Mouse (Mus musculus) embryonic facial prominence, embryonic 15.5 days (tissue): ENCODE measurements around the gene Znrd1as. TPM values are rescaled to one million over a fixed set of nuclear protein-coding genes. Genes with fewer than 3 reads are reported as not detected.

Experiments
- ATAC-seq: fragments of 200-750 bp; cut with Nextera tagmentation; 2 replicates; pipeline ENCODE4 v1.8.0; 2017; ENCODE audit warnings: low read depth, moderate TSS enrichment; ENCODE audit not compliant: insufficient number of reproducible peaks, low FRiP score, low TSS enrichment
- H3K27ac ChIP-seq: fragments of 300-500 bp; sonication (generic); replicated peaks from 2 replicates; pipeline ENCODE4 v1.5.1; 2015; ENCODE audit warnings: mild to moderate bottlenecking, inconsistent platforms
- H3K27me3 ChIP-seq: fragments of 300-500 bp; sonication (generic); 2 replicates; pipeline ENCODE4 v1.6.1; 2015; ENCODE audit warnings: inconsistent platforms
- H3K36me3 ChIP-seq: fragments of 300-500 bp; sonication (generic); 2 replicates; pipeline ENCODE4 v1.6.1; 2015; ENCODE audit warnings: mild to moderate bottlenecking, inconsistent platforms
- H3K4me1 ChIP-seq: fragments of 300-500 bp; sonication (generic); 2 replicates; pipeline ENCODE4 v1.6.1; 2015; ENCODE audit warnings: inconsistent platforms
- H3K4me2 ChIP-seq: fragments of 300-500 bp; sonication (generic); replicated peaks from 2 replicates; pipeline ENCODE4 v1.6.1; 2015; ENCODE audit warnings: mild to moderate bottlenecking, inconsistent platforms
- H3K4me3 ChIP-seq: fragments of 300-500 bp; sonication (generic); replicated peaks from 2 replicates; pipeline ENCODE4 v1.5.1; 2015; ENCODE audit warnings: mild to moderate bottlenecking, inconsistent platforms
- H3K9ac ChIP-seq: fragments of 300-500 bp; sonication (generic); 2 replicates; pipeline ENCODE4 v1.6.1; 2015; ENCODE audit warnings: inconsistent platforms
- H3K9me3 ChIP-seq: fragments of 300-500 bp; sonication (generic); replicated peaks from 2 replicates; pipeline ENCODE4 v1.6.1; 2016; ENCODE audit warnings: inconsistent platforms
- WGBS: fragments of 180-500 bp; shearing (Covaris S2); methylation state at CpG from one replicate; pipeline ENCODE4 v1.1.7; 2015; 5-methylcytosine and 5-hydroxymethylcytosine counted together
- polyA plus RNA-seq: library from polyadenylated mRNA; unstranded; fragments of >200 nt; fragmentation: Nextera tagmentation; extraction: Ambion mirVana; gene quantifications from 2 replicates; pipeline ENCODE4 v1.2.1, GENCODE M21; 2015

Gene Znrd1as
- polyA plus RNA-seq, 1 experiment from 2014 or later = 5.7 TPM

- no peak overlapping the region for H3K9ac ChIP-seq
- H3K9me3 ChIP-seq = no peaks in the 10 kb centered on the region
- no peak overlapping the region for H3K4me2 ChIP-seq
- H3K27ac ChIP-seq = no peak overlapping the region
- no peak overlapping the region for H3K4me3 ChIP-seq
- no peaks in the 10 kb centered on the region for H3K36me3 ChIP-seq
- H3K27me3 ChIP-seq = no peaks in the 10 kb centered on the region
- ATAC-seq = no peak
- WGBS = 81% methylated on average over 4 of the region's 4 CpGs
- H3K4me1 ChIP-seq = no peaks in the 10 kb centered on the region
Observed at GRCm38 (mm10) chr17:36931130-36931529, 27.3 kb upstream of the Znrd1as start.

- Histone ChIP-seq H3K9ac (no peak overlapping the region), H3K9me3 (no peaks in the 10 kb centered on the region), H3K4me2 (no peak overlapping the region), H3K36me3 (no peaks in the 10 kb centered on the region), H3K27ac (no peak overlapping the region), H3K27me3 (no peaks in the 10 kb centered on the region), H3K4me1 (no peaks in the 10 kb centered on the region), H3K4me3 (no peak overlapping the region)
- 61% methylated on average over 2 of the region's 2 CpGs for WGBS
- no peak for ATAC-seq
Observed at GRCm38 (mm10) chr17:36931806-36932205, 26.6 kb upstream of the Znrd1as start.

GRCm38 (mm10) chr17:36938056-36938455 lies 20.3 kb upstream of the Znrd1as start:
- no peak overlapping the region for H3K27ac ChIP-seq
- H3K4me1 ChIP-seq = peaks cover 9% of the 10 kb centered on the region
- H3K4me2 ChIP-seq = no peak overlapping the region
- ATAC-seq = no peak
- H3K9ac ChIP-seq = no peak overlapping the region
- peaks cover 29% of the 10 kb centered on the region for H3K27me3 ChIP-seq
- no peaks in the 10 kb centered on the region for H3K36me3 ChIP-seq
- 82% methylated on average over 2 of the region's 2 CpGs for WGBS
- H3K4me3 ChIP-seq = no peak overlapping the region
- no peaks in the 10 kb centered on the region for H3K9me3 ChIP-seq

- Histone ChIP-seq H3K9me3 (no peaks in the 10 kb centered on the region), H3K36me3 (no peaks in the 10 kb centered on the region), H3K27me3 (peaks cover 64% of the 10 kb centered on the region), H3K9ac (0 out of 2 replicates have a peak overlapping the region, but pooled peaks have one; percentile 39), H3K4me2 (peak overlapping the region; percentile 84), H3K27ac (0 out of 2 replicates have a peak overlapping the region, but pooled peaks have one; percentile 11), H3K4me1 (peaks cover 24% of the 10 kb centered on the region), H3K4me3 (peak overlapping the region; percentile 47)
- peak; percentile 53 for ATAC-seq
- WGBS = 38% methylated on average over 10 of the region's 10 CpGs
Observed at GRCm38 (mm10) chr17:36942391-36942790, 16.0 kb upstream of the Znrd1as start.

GRCm38 (mm10) chr17:36942791-36943471 lies 15.5 kb upstream of the Znrd1as start, which contains the start of gene Rnf39:
TSS of gene Rnf39 (plus strand) at chr17:36942918.
- H3K27me3 ChIP-seq = peaks cover 64% of the 10 kb centered on the region
- H3K9me3 ChIP-seq = no peaks in the 10 kb centered on the region
- peak within 1 kb of the TSS; percentile 47 for H3K4me3 ChIP-seq
- H3K27ac ChIP-seq = peak within 1 kb of the TSS; percentile 11
- peaks cover 27% of the 10 kb centered on the region for H3K4me1 ChIP-seq
- ATAC-seq = peak; percentile 48; the same call in 1 of the 2 replicates
- no peaks in the 10 kb centered on the region for H3K36me3 ChIP-seq
- WGBS = 2% methylated on average over 59 of the region's 59 CpGs
- peak within 1 kb of the TSS; percentile 39 for H3K9ac ChIP-seq
- H3K4me2 ChIP-seq = peak within 1 kb of the TSS; percentile 84

- peaks cover 27% of the 10 kb centered on the region for H3K4me1 ChIP-seq
- H3K27me3 ChIP-seq = peaks cover 64% of the 10 kb centered on the region
- peaks cover 4% of the 10 kb centered on the region for H3K36me3 ChIP-seq
- H3K4me2 ChIP-seq = peak overlapping the region; percentile 84
- 24% methylated on average over 5 of the region's 5 CpGs for WGBS
- H3K4me3 ChIP-seq = peak overlapping the region; percentile 47
- no peak overlapping the region; the same call in 1 of the 2 replicates for H3K27ac ChIP-seq
- no peak overlapping the region for H3K9ac ChIP-seq
- H3K9me3 ChIP-seq = no peaks in the 10 kb centered on the region
- ATAC-seq = no peak
Observed at GRCm38 (mm10) chr17:36943691-36944090, 14.7 kb upstream of the Znrd1as start.

GRCm38 (mm10) chr17:36944121-36944775 lies 14.1 kb upstream of the Znrd1as start:
- Histone ChIP-seq H3K36me3 (peaks cover 10% of the 10 kb centered on the region), H3K9me3 (no peaks in the 10 kb centered on the region), H3K27ac (no peak overlapping the region), H3K9ac (no peak overlapping the region), H3K4me2 (no peak overlapping the region), H3K27me3 (peaks cover 62% of the 10 kb centered on the region), H3K4me1 (peaks cover 27% of the 10 kb centered on the region), H3K4me3 (0 out of 2 replicates have a peak overlapping the region, but pooled peaks have one; percentile 47)
- no peak for ATAC-seq
- WGBS = 23% methylated on average over 9 of the region's 9 CpGs

- peak; percentile 36; the same call in 1 of the 2 replicates for ATAC-seq
- Histone ChIP-seq H3K4me3 (peak overlapping the region; percentile 48), H3K27ac (no peak overlapping the region), H3K36me3 (peaks cover 13% of the 10 kb centered on the region), H3K9me3 (no peaks in the 10 kb centered on the region), H3K27me3 (peaks cover 44% of the 10 kb centered on the region), H3K9ac (peak overlapping the region; percentile 29; the same call in 1 of the 2 replicates), H3K4me1 (peaks cover 34% of the 10 kb centered on the region), H3K4me2 (peak overlapping the region; percentile 94)
- WGBS = under 1% methylated on average over 62 of the region's 62 CpGs
Observed at GRCm38 (mm10) chr17:36947051-36947819, 11.2 kb upstream of the Znrd1as start.

- no peak for ATAC-seq
- Histone ChIP-seq H3K36me3 (peaks cover 14% of the 10 kb centered on the region), H3K4me1 (peaks cover 24% of the 10 kb centered on the region), H3K9me3 (no peaks in the 10 kb centered on the region), H3K4me2 (no peak overlapping the region), H3K4me3 (no peak overlapping the region), H3K27me3 (peaks cover 33% of the 10 kb centered on the region), H3K9ac (no peak overlapping the region), H3K27ac (no peak overlapping the region)
- WGBS = 100% methylated on average over 1 of the region's 1 CpGs
Observed at GRCm38 (mm10) chr17:36948286-36948685, 10.1 kb upstream of the Znrd1as start.

GRCm38 (mm10) chr17:36949265-36949664 lies 9.1 kb upstream of the Znrd1as start:
- H3K9me3 ChIP-seq = no peaks in the 10 kb centered on the region
- ATAC-seq = no peak
- 93% methylated on average over 8 of the region's 8 CpGs for WGBS
- no peak overlapping the region for H3K4me3 ChIP-seq
- H3K27me3 ChIP-seq = peaks cover 26% of the 10 kb centered on the region
- peaks cover 19% of the 10 kb centered on the region for H3K36me3 ChIP-seq
- no peak overlapping the region for H3K9ac ChIP-seq
- H3K4me2 ChIP-seq = no peak overlapping the region
- peaks cover 19% of the 10 kb centered on the region for H3K4me1 ChIP-seq
- H3K27ac ChIP-seq = no peak overlapping the region
